Mouse (Mus musculus) limb, embryonic 13.5 days (tissue): ENCODE data around the gene Kcnn3. TPM values are rescaled to one million over a fixed set of nuclear protein-coding genes. Genes with fewer than 3 reads are reported as not detected.
A peak's percentile ranks its signal among the peaks of the same experiment; 100 is the strongest.

Source experiments
- ATAC-seq: fragments of 200-750 bp; cut with Nextera tagmentation; 2 replicates; pipeline ENCODE4 v1.8.0; 2017; ENCODE audit warnings: low read depth, moderate number of reproducible peaks, moderate TSS enrichment; ENCODE audit not compliant: low FRiP score
- H3K27ac ChIP-seq: fragments of 300-500 bp; sonication (generic); 2 replicates; pipeline ENCODE4 v1.5.1; 2015; ENCODE audit warnings: inconsistent platforms, mild to moderate bottlenecking, moderate library complexity
- H3K27me3 ChIP-seq: fragments of 300-500 bp; sonication (generic); 2 replicates; pipeline ENCODE4 v1.6.1; 2015; ENCODE audit warnings: mild to moderate bottlenecking, inconsistent platforms
- H3K36me3 ChIP-seq: fragments of 300-500 bp; sonication (generic); 2 replicates; pipeline ENCODE4 v1.6.1; 2015; ENCODE audit warnings: inconsistent platforms, mild to moderate bottlenecking, moderate library complexity
- H3K4me1 ChIP-seq: fragments of 300-500 bp; sonication (generic); 2 replicates; pipeline ENCODE4 v1.6.1; 2015; ENCODE audit warnings: inconsistent platforms
- H3K4me2 ChIP-seq: fragments of 300-500 bp; sonication (generic); replicated peaks from 2 replicates; pipeline ENCODE4 v1.6.1; 2015; ENCODE audit warnings: inconsistent platforms, mild to moderate bottlenecking, moderate library complexity
- H3K4me3 ChIP-seq: fragments of 300-500 bp; sonication (generic); 2 replicates; pipeline ENCODE4 v1.5.1; 2015; ENCODE audit warnings: moderate library complexity, mild to moderate bottlenecking, inconsistent platforms
- H3K9ac ChIP-seq: fragments of 300-500 bp; sonication (generic); 2 replicates; pipeline ENCODE4 v1.6.1; 2015; ENCODE audit warnings: mild to moderate bottlenecking, inconsistent platforms
- H3K9me3 ChIP-seq: fragments of 300-500 bp; sonication (generic); 2 replicates; pipeline ENCODE4 v1.6.1; 2016; ENCODE audit warnings: inconsistent platforms
- WGBS: fragments of 180-500 bp; shearing (Covaris S2); methylation state at CpG from one replicate; pipeline ENCODE4 v1.1.7; 2015; 5-methylcytosine and 5-hydroxymethylcytosine counted together
- polyA plus RNA-seq: library from polyadenylated mRNA; unstranded; fragments of >200 nt; fragmentation: Nextera tagmentation; extraction: Ambion mirVana; gene quantifications from 2 replicates; pipeline ENCODE4 v1.2.1, GENCODE M21; 2015

Kcnn3 gene
- polyA plus RNA-seq, 1 experiment from 2014 or later = 3.5 TPM

GRCm38 (mm10) chr3:89696152-89696821, 176.3 kb downstream of the Kcnn3 start:
- no peaks in the 10 kb centered on the region for H3K27me3 ChIP-seq
- no peak overlapping the region for H3K9ac ChIP-seq

DNA sequence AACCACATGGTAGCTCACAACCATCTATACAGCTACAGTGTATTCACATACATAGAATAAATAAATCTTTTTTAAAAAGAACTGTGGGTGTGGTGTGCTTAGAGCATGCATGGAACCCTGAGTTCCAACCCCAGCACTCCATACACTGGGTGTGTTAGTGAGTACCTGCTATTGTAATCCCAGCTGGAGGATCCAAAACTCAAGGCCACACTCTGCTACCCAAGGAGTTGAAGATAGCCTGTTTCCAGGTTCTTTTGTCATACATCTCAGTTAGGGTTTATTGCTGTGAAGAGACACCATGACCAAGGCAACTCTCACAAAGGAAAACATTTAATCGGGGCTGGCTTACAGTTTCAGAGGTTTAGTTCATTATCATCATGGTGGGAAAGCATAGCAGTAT, 179.0 kb downstream of the Kcnn3 start:
- no peak overlapping the region for H3K9ac ChIP-seq
- no peak overlapping the region for H3K4me2 ChIP-seq
- H3K4me3 ChIP-seq = no peak overlapping the region
- H3K27me3 ChIP-seq = no peaks in the 10 kb centered on the region
- no peaks in the 10 kb centered on the region for H3K36me3 ChIP-seq
- H3K9me3 ChIP-seq = no peaks in the 10 kb centered on the region
- ATAC-seq = no peak
- WGBS = 95% methylated on average over 1 of the region's 1 CpGs
- no peaks in the 10 kb centered on the region for H3K4me1 ChIP-seq
- no peak overlapping the region for H3K27ac ChIP-seq

More at GRCm38 (mm10) chr3:89696152-89696821, 176.3 kb downstream of the Kcnn3 start:
- WGBS = 80% methylated on average over 12 of the region's 12 CpGs
- H3K4me1 ChIP-seq = no peaks in the 10 kb centered on the region
- H3K27ac ChIP-seq = no peak overlapping the region
- no peak for ATAC-seq
- no peak overlapping the region for H3K4me3 ChIP-seq
- no peaks in the 10 kb centered on the region for H3K36me3 ChIP-seq
- H3K9me3 ChIP-seq = peaks cover 8% of the 10 kb centered on the region; the same call in 1 of the 2 replicates
- H3K4me2 ChIP-seq = no peak overlapping the region

DNA sequence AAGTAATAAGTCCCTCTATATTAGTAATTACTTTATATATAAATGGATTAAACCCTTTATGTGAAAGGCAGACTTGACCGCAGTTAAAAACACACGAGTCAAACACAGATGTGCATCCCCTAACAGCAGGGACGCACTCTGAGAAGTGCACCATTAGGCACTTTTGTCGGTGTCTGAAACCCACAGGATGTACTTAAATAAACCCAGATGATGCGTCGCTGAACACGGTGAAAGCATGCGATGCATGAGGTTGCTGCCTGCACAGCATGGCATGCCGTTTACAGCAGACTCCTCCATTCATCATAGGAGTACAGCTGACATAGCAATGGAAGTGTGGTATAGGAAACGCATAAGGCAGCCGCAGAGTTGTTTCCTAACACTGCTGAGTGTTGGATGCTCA, 180.5 kb downstream of the Kcnn3 start:
- Histone ChIP-seq H3K4me1 (no peaks in the 10 kb centered on the region), H3K9ac (no peak overlapping the region), H3K27me3 (no peaks in the 10 kb centered on the region), H3K4me3 (no peak overlapping the region), H3K9me3 (no peaks in the 10 kb centered on the region), H3K27ac (no peak overlapping the region), H3K4me2 (no peak overlapping the region), H3K36me3 (no peaks in the 10 kb centered on the region)
- ATAC-seq = no peak
- 30% methylated on average over 11 of the region's 11 CpGs for WGBS

- H3K36me3 ChIP-seq = no peaks in the 10 kb centered on the region
- 38% methylated on average over 3 of the region's 3 CpGs for WGBS
- H3K9me3 ChIP-seq = no peaks in the 10 kb centered on the region
- no peaks in the 10 kb centered on the region for H3K4me1 ChIP-seq
- H3K9ac ChIP-seq = peak overlapping the region; percentile 4; the same call in 1 of the 2 replicates
- no peak for ATAC-seq
- H3K4me2 ChIP-seq = no peak overlapping the region
- no peak overlapping the region for H3K4me3 ChIP-seq
- no peaks in the 10 kb centered on the region for H3K27me3 ChIP-seq
- no peak overlapping the region for H3K27ac ChIP-seq
These were observed 183.6 kb downstream of the Kcnn3 start for GRCm38 (mm10) chr3:89703596-89703995.

- H3K4me3 ChIP-seq = no peak overlapping the region
These were observed 184.1 kb downstream of the Kcnn3 start for GRCm38 (mm10) chr3:89704064-89704463.

DNA sequence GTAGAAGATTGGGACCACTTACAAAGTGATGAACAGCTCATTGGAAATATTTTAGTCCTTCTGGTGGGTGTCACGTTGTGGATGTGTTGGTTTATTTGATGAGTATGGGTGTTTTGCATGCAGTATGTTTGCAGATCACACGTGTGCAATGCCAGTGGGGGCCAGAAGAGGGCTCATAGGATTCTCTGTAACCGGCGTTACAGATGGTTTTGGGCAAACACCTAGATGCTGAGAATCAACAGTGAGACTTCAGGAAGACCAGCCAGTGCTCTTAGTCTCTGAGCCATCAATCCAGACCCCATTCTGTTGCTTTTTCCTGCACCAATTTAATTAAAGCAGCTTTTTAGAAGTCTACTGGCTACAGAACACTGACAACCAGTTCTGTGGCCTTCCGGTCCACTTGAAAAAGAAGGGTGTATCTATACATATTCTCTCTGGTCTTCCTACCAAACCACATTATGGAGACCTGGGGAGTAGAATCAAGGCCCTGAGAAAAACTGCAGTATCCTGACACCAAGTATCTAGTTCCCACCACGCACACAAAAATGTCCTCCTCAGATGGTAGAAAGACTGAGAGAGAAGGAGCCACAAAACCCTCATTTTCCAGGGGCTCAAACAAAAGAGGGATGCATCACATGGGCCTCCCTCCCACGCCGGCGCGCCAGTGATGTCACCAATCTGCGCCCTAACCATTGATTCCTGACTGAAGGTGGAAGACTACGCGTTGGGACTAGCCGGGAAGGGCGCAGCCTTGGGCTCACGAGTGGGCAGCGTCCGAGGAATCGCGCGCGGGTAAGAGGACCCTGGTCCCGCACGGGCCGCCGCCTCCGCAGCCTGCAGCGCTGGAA, 194.6 kb downstream of the Kcnn3 start, which contains the start of gene Adar:
Gene Adar, plus strand, starts transcription at position 664 of the 848 bp plus-strand sequence.
- no peaks in the 10 kb centered on the region for H3K36me3 ChIP-seq
- no peaks in the 10 kb centered on the region for H3K9me3 ChIP-seq
- H3K4me2 ChIP-seq = peak within 1 kb of the TSS; percentile 90
- peak within 1 kb of the TSS; percentile 95 for H3K4me3 ChIP-seq
- H3K27me3 ChIP-seq = no peaks in the 10 kb centered on the region
- peak within 1 kb of the TSS; percentile 65 for H3K27ac ChIP-seq
- H3K4me1 ChIP-seq = peaks cover 10% of the 10 kb centered on the region
- peak within 1 kb of the TSS; percentile 94 for H3K9ac ChIP-seq
- WGBS = 6% methylated on average over 28 of the region's 28 CpGs
- peak; percentile 87 for ATAC-seq

More at GRCm38 (mm10) chr3:89704064-89704463, 184.1 kb downstream of the Kcnn3 start:
- no peak for ATAC-seq
- 78% methylated on average over 6 of the region's 6 CpGs for WGBS
- Histone ChIP-seq H3K9me3 (no peaks in the 10 kb centered on the region), H3K4me2 (no peak overlapping the region), H3K27ac (no peak overlapping the region), H3K4me1 (no peaks in the 10 kb centered on the region), H3K27me3 (no peaks in the 10 kb centered on the region), H3K36me3 (no peaks in the 10 kb centered on the region), H3K9ac (no peak overlapping the region)

DNA sequence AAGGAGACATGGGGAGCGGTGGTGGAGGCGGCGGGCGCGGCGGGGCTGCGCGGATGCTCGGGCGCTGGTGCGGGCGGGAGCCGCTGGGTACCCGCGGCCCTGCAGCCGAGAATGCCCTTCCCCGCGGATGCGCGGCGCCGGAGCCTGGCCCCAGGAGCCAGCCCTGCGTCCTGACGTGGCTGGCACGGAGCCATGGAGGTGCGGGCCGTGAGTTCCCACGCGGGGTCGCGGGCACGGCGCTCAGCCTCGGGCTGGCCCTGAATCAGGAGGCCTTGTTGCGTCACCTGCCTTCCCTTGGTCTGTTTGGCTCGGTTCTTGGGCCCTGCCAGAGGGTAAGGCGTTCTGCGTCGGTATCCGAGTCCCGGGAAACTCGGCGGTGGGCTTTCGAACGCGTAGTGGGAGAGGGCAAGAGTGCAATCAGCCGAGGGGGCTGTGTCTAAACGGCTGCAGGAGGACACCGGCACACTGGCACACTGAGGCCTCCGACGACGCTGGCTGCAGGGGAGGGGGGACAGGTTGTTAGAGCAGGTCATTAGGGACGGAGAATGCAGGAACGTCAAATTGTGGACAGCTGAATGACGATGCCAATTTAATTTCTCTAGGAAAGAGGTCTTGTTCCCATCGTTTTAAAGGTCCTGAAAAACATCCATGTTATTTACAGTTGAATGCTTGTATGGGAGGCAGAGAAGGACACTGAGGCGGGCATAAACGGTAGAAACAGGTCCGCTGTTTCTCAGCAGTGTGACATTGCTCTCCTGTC, 195.4 kb downstream of the Kcnn3 start:
- no peaks in the 10 kb centered on the region for H3K27me3 ChIP-seq
- H3K4me2 ChIP-seq = peak overlapping the region; percentile 90
- H3K9ac ChIP-seq = peak overlapping the region; percentile 94
- 3% methylated on average over 50 of the region's 59 CpGs for WGBS
- H3K4me3 ChIP-seq = peak overlapping the region; percentile 95
- peak; percentile 83 for ATAC-seq
- peaks cover 10% of the 10 kb centered on the region for H3K4me1 ChIP-seq
- no peaks in the 10 kb centered on the region for H3K36me3 ChIP-seq
- no peaks in the 10 kb centered on the region for H3K9me3 ChIP-seq
- peak overlapping the region; percentile 65 for H3K27ac ChIP-seq

GRCm38 (mm10) chr3:89715967-89716256, 195.9 kb downstream of the Kcnn3 start:
- H3K9me3 ChIP-seq = no peaks in the 10 kb centered on the region
- ATAC-seq = no peak
- peaks cover 10% of the 10 kb centered on the region for H3K4me1 ChIP-seq
- H3K27ac ChIP-seq = no peak overlapping the region
- H3K9ac ChIP-seq = peak overlapping the region; percentile 94
- no peaks in the 10 kb centered on the region for H3K36me3 ChIP-seq
- no peaks in the 10 kb centered on the region for H3K27me3 ChIP-seq
- 54% methylated on average over 6 of the region's 6 CpGs for WGBS
- H3K4me3 ChIP-seq = peak overlapping the region; percentile 95
- H3K4me2 ChIP-seq = peak overlapping the region; percentile 90

GRCm38 (mm10) chr3:89722032-89722431, 202.1 kb downstream of the Kcnn3 start:
- Histone ChIP-seq H3K27me3 (no peaks in the 10 kb centered on the region), H3K9ac (no peak overlapping the region), H3K27ac (no peak overlapping the region), H3K36me3 (no peaks in the 10 kb centered on the region), H3K4me1 (no peaks in the 10 kb centered on the region), H3K9me3 (no peaks in the 10 kb centered on the region), H3K4me2 (no peak overlapping the region), H3K4me3 (no peak overlapping the region)
- no peak for ATAC-seq

DNA sequence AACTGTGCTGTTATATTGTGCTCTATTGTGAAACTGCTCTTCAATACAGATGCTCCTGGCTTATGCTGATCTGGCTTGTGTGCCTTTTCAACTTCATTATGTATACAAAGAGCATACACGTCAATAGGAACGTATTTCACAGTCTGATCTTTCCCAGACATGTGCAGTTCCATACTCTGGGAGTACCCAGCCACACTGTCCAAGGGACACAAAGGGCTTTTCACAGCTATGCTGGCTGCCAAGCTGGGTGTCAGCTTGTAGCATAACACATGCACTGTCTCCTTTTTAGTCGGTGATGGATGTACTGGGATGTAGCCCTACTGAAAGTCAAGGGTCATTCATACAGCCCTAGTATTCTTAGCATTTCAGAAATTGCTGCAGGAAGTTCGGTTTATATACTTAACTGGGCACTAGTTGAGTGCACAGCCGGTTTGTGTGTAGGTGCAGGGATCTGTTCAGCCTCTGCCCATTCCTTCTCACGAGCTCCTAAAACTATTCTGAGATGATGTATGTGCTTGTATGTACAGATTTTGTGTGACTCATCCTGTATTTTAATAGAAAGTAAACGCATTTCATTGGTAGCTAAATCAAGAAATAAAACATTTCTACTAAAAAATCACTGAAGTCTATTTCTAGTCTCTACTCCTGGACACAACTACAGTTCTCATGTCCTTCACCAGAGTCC, 203.6 kb downstream of the Kcnn3 start:
- no peak overlapping the region for H3K27ac ChIP-seq
- H3K36me3 ChIP-seq = no peaks in the 10 kb centered on the region
- no peaks in the 10 kb centered on the region for H3K4me1 ChIP-seq
- no peaks in the 10 kb centered on the region for H3K9me3 ChIP-seq
- WGBS = 82% methylated on average over 7 of the region's 7 CpGs
- H3K27me3 ChIP-seq = no peaks in the 10 kb centered on the region
- no peak for ATAC-seq
- no peak overlapping the region for H3K4me3 ChIP-seq
- H3K4me2 ChIP-seq = no peak overlapping the region
- H3K9ac ChIP-seq = no peak overlapping the region
